Mouse (Mus musculus) ovary, postnatal 14 days (tissue): ENCODE measurements at regions not wholly inside any gene's neighbourhood (a gene's known extent, or its start where the extent isn't known, plus 50 kb on each side); places are given as distances from the start of the nearest gene placed in this dataset.

Experiments
- DNase-seq: peaks from one replicate; pipeline ENCODE4 v3.0.0; 2022; ENCODE audit warnings: low spot score

- no peak for DNase-seq
Measured at GRCm38 (mm10) chr1:190500106-190500505, 329.6 kb upstream of the Prox1 start.

- DNase-seq, result no peak
Measured at GRCm38 (mm10) chr1:190497474-190497873, 327.0 kb upstream of the Prox1 start.

GRCm38 (mm10) chr1:190495741-190496520, 325.4 kb upstream of the Prox1 start:
- DNase-seq, result no peak

- DNase-seq, result no peak
Measured at GRCm38 (mm10) chr1:190486551-190487104, 316.1 kb upstream of the Prox1 start.

GRCm38 (mm10) chr1:190483366-190483765, 312.9 kb upstream of the Prox1 start:
- no peak for DNase-seq

GRCm38 (mm10) chr1:190481071-190481470, 310.6 kb upstream of the Prox1 start:
- DNase-seq, result no peak

- no peak for DNase-seq
Measured at GRCm38 (mm10) chr1:190480601-190481000, 310.1 kb upstream of the Prox1 start.

GRCm38 (mm10) chr1:190472761-190473160, 302.2 kb upstream of the Prox1 start:
- no peak for DNase-seq

- DNase-seq, result no peak
Measured at GRCm38 (mm10) chr1:190470336-190470735, 299.8 kb upstream of the Prox1 start.

- DNase-seq, result no peak
Measured at GRCm38 (mm10) chr1:190457541-190458061, 287.1 kb upstream of the Prox1 start.

- no peak for DNase-seq
Measured at GRCm38 (mm10) chr1:190453549-190453948, 283.0 kb upstream of the Prox1 start.

- DNase-seq, result no peak
Measured at GRCm38 (mm10) chr1:190452115-190452842, 281.8 kb upstream of the Prox1 start.

GRCm38 (mm10) chr1:190448263-190448662, 277.7 kb upstream of the Prox1 start:
- DNase-seq, result no peak

GRCm38 (mm10) chr1:190447253-190447652, 276.7 kb upstream of the Prox1 start:
- no peak for DNase-seq

GRCm38 (mm10) chr1:190446676-190447075, 276.2 kb upstream of the Prox1 start:
- DNase-seq, result no peak

GRCm38 (mm10) chr1:190444366-190444765, 273.9 kb upstream of the Prox1 start:
- no peak for DNase-seq

GRCm38 (mm10) chr1:190443234-190443633, 272.7 kb upstream of the Prox1 start:
- DNase-seq, result no peak

- DNase-seq, result no peak
Measured at GRCm38 (mm10) chr1:190442166-190442565, 271.7 kb upstream of the Prox1 start.

GRCm38 (mm10) chr1:190438789-190439188, 268.3 kb upstream of the Prox1 start:
- DNase-seq, result no peak

GRCm38 (mm10) chr1:190422874-190423273, 252.4 kb upstream of the Prox1 start:
- no peak for DNase-seq

- no peak for DNase-seq
Measured at GRCm38 (mm10) chr1:190419709-190420108, 249.2 kb upstream of the Prox1 start.

GRCm38 (mm10) chr1:190417326-190417725, 246.8 kb upstream of the Prox1 start:
- DNase-seq, result no peak

GRCm38 (mm10) chr1:190411756-190412155, 241.2 kb upstream of the Prox1 start:
- DNase-seq, result no peak
